Mouse (Mus musculus) lung, adult 2 months (tissue): ENCODE data around the gene Slc35f4.

Experiments
- CTCF ChIP-seq: fragments of 200-500 bp; IDR thresholded peaks from 2 replicates; pipeline ENCODE4 v1.5.1; 2011; ENCODE audit warnings: mild to moderate bottlenecking, low read length, control low read depth; ENCODE audit not compliant: insufficient read depth
- POLR2A ChIP-seq: fragments of 200-500 bp; IDR thresholded peaks from 2 replicates; pipeline ENCODE4 v1.6.1; 2011; ENCODE audit warnings: low read depth, mild to moderate bottlenecking, control low read depth, low read length, borderline replicate concordance; ENCODE audit errors: extremely low read depth

DNA sequence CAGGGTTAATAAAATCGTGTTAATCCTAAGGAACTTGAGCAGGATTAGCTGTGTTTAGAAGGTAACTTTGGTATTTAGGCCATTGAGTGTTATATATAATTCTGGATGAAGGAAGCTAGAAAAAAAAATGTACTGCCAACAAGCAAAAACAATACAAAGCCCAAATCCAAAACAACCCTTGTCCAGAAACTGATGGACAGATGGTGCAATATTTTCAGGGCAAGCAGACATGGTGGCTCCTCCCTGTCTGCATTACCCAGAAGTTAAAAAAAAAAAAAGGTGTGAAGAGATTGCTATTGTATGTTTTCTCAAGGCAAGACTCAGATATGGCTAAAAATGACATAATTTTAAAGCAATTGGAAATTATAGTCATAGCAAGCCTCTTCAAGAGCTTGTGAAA lies 217.3 kb downstream of the Slc35f4 start:
- no peak for TF ChIP-seq CTCF
- TF ChIP-seq POLR2A: no peak
